Mouse (Mus musculus) left cerebral cortex, adult 11 months (tissue): ENCODE data around the gene Kcnd2.

Experiments used
- DNase-seq: peaks from one replicate; pipeline ENCODE4 v3.0.0; 2022; ENCODE audit warnings: low spot score

The Kcnd2 gene

DNA sequence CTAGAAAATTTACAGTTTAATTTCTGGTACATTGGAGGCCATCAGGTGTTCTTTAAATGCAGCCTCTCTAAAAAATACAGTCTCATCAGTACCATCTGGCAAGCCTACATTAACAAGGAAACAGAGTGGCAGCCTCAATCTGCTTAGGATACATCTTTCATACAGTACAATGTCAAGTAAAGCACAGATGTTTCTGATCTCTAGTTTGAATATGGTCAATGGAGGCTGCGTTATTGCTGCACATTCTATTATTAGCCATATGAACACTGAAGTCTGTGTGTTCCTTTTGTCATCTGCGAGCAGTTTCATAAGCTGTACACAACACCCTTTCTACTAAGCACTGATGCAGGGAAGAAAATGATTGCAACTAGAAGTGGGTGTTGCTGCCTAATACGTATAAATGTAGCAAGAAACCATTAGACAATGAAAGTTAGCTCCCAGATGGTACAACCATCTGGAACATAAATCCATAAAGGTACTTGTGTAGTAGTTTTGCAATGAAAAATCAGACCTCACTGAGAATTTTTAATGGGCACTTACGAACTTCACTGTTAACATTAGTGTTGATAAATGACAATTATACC, 209.0 kb downstream of the Kcnd2 start:
- DNase-seq: no peak

DNA sequence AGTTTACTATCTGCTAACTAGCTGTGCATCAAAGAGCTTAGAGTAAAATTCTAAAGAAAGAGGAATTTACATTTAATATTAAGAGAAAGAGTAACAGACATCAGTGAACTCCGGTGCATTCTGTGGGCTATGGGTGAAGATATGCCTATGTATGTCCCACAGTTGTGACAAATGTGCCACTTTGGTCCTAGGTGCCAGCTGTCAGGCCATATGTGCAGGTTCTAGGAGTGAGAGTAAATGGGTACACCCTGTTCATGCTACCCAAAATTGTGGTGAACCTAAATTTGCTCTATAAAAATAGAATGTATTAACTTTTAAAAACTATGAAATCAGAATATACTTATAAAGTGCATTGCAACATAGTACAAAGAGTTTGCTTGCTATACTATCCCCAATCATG, 215.8 kb downstream of the Kcnd2 start:
- no peak for DNase-seq

DNA sequence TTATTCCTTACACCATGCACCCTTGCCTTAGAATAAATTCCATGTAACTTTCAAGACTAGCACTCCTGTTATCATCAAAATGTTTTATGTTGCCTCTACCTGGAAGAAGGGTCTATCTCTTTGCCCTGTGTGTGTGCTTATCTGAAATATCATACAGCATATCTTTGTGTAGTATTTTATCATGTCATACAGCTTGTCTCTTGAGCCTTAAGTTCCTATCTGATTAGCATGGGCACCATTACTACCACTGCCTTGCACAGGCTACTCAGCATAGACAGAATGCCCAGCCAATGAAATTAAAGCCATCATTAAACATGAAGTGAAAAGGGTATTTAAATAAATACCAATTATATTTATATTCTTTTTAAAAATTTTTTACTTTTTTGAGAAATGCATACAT, 249.4 kb downstream of the Kcnd2 start:
- DNase-seq: no peak

DNA sequence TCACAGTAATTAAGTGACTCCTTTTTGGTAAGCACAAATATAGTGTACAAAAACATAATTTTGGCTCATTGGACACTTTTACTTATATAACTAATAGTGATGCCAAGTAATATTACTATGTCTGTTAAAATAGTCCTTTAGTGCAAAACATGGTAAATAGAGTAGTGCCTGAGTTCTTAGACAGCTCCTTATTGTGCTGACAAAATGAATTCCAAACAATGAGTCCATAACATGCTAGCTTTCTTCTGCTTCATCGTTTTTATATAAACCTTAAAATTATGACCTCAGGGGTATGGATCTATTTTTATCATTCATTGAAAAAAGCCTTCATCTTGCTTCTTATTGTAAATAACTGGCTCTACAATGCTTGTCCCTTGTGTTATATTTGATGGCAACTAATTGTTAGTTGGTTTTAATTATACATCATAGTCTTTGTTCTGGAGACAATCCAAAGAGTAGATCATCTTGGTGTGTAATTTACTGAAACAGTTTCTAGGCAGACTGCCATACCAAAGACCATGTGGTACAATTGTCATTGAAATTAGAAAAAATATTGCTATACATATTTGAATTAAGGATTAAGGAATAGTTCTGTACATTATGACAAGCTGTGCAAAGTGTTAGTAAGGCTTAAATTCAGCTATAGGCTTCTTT, 256.7 kb downstream of the Kcnd2 start:
- no peak for DNase-seq

DNA sequence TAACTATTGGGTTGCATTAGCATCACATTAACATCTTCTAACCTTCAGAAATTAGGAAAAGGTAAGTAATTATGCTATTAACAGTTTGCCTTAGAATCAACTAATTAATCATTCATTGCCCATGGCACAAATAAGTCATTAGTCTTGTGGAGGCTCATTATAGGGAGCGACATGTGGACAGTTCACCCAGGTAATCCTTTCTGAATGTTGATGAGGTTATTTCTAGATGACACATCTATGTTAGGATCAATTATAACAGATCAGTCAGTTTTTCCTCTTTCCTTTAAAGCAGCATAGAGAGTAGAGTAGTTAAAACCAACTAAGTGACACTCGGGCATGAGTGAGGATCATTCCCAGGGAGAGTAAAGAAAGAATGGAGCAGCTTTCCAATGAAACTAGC, 267.4 kb downstream of the Kcnd2 start:
- no peak for DNase-seq

DNA sequence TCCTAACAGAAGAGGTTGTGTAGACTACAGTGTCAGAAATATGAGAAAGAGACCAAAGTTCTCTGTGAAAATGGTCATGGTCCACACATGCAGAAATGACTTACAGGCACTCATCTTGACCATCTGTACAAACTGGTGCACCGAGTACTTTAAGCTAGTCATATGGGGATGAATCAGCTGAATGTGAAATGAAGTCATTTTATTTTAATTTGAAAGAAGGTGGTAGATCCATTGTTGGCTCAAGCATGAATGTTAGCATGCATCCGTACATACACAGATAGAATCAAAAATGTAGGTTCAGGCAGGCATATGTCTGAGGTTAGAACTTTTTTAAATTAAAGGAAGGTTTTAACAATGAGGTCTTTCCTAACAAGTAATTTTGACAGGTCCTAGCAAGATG, 273.2 kb downstream of the Kcnd2 start:
- no peak for DNase-seq

DNA sequence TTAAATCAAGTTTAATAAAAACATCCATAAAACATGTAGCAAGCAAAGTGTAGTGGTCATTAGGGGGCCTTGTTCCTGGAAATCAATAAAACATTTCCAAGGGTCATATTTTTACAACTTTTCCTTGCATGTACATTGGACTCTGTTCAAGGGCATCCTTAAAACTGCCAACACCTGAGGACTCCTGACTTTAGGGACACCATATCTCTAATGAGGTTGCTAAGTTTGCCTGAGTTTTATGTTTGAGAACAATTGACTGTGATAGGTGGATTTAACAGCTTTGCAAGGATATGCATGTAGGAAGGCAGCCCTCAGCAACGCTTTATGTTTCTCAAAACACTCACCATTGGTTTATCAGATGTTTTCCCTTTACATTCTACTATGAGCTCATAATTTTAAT, 287.6 kb downstream of the Kcnd2 start:
- DNase-seq: no peak

DNA sequence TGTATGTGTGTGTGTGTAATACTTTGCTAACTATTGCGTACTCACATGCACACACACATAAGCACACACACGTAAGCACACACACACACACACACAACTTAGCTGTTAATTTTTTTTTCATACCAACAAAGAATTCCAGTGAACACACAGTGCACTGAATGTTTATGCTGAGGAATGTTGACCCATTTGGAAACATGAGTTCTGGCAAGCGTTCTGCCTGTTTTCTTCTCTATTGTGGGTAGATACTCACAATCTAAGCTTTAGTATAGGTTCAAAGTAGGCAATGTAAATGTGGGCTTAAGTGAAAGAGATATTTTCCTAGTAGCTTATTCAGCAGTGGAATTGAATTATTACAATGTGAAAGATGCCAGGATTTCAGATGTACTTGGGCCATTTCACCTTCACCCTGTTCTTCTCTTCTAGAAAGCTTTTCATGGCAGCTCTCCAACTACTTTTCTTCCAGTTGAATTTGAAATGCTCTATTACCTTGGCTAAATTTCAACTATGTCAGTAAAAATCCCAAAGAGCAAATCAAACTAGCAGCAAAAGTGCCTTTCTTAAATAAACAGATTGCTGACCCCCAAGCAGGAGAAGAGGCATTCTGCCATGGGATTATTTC, 295.4 kb downstream of the Kcnd2 start:
- no peak for DNase-seq

DNA sequence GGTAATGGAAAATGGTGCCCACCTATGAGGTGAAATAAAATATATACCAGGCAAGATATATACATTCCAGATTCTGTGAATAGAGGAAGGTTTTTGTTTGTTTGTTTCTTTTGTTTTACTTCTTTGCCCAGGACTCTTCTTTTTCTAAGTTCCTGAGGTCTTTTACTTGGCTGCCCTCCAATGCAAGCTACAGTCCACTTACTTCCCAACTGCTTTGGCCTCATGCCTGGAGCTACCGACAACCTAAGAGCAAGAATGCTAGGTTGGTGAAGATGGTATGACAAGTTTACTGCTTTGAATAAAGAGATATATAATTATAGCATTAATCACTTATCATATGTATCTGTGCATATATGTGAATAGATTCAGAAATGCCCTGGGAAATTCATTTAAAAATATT, 305.0 kb downstream of the Kcnd2 start:
- no peak for DNase-seq

DNA sequence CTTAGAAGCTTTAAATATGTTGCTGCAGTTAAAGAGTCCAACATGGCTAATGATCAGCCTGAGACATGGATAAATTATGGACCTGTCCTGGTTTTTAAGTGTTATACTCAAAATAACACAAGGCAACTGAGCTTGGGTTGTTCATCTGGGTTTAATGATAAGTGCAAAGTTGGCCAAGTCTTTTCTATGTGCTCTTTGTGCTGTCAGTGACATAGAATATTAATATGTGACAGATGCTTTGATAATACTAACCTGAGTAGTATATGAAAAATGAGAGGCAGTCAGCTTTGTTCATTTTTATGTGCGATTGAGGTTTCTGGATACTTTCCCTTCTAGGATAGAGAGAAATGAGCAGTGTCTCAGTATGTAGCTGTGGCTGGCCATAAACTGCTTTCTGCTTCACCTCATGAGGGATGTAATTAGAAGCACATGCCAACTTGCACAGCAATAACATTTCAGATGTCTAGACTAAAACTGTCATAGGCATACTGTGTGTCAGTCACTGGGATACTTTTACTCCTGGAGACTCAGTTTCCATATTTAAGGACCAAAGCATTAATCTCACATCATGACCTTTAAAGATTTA, 312.3 kb downstream of the Kcnd2 start:
- DNase-seq: no peak

DNA sequence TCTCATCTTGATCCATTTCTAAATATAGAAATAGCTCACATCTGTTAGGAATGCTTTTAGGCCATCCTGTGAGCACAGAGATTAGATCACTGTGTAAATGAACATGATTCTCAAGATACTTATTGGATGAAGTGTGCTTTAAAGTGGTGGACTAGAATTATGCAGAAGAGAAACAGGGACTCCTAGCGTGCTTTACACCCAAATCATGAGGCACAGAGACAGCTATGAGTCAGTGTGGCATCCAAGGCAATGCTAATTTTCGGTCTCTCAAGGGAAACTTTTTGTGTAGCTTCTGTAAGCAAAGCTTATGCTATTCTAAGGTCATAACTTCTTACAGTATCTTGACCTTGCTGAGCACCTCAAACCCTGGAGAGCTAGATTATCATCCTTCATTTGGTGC, 318.7 kb downstream of the Kcnd2 start:
- DNase-seq: no peak

DNA sequence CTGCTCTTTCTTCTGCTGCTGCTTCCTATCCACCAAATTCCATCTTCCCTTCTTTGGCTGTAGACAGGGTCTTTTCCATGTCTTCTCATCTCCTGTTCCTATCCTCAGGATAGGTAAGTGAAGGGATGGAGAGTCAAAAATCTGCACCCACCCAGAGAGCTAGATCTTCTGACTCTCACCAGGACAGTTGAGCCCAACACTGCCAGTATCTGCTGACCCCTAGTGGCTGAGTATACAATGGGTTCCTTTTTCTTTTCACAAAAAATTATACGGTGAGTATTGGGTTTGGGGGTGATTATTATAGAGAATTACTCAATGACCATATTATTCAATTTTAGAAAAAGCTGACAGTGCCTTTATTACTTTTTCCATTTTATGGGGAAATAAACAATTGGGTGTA, 319.5 kb downstream of the Kcnd2 start:
- DNase-seq: no peak

DNA sequence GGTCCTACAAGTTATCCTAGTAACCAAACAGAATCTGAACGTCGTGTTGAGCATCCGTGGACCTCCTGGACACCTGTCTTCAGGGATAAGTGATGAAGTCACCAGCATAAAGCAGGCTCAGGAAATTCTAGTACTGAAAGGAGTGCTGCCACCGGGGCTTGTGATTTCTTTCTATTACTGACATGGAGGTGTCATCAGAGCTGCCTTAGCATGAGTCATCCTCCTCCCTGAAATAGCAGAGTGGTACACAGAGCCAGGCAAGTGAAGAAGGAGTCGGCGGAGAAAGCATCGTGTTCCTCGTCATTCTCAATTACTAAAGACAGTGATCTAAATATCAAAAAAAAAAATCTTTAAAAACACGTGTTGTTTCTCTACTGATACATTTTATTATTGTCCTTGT, 336.2 kb downstream of the Kcnd2 start:
- peak; percentile 55 for DNase-seq

DNA sequence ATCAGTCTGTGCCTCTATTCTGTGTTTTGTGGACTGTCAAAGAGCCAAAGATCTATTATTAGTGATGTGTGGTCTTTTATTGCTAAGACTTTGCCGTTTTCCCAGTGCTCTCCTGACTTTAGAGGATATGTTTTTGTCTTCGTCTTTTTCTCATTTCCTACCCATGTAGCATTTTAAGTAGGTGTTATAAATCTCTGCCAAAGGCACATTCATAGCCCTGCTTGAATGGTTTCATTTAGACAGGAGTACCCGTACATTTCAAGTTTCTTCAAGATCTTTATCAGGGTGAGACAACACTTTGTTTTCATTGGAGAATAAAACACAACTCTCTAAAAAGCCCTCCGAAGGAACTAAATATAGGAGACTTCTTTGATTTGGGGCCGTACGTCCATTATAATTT, 355.7 kb downstream of the Kcnd2 start:
- no peak for DNase-seq

DNA sequence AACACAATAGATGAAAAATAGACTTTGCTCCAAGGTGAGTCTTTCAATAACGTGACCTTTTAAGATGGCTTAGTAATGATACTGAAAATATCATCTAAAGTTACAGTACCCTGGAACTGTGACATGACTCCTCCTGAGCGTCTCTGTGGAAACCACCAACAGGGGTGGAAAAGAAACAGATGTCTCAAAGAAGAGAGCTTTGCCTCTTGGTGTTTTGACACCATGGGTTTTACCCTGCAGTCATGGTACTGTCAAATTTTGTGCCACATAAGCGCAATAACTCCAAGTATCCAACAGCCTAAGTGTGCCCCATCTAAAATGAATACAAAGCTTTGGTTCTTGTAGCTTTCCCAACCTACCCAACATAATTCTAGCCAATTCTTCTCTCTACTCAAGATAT, 374.9 kb downstream of the Kcnd2 start:
- DNase-seq: no peak

DNA sequence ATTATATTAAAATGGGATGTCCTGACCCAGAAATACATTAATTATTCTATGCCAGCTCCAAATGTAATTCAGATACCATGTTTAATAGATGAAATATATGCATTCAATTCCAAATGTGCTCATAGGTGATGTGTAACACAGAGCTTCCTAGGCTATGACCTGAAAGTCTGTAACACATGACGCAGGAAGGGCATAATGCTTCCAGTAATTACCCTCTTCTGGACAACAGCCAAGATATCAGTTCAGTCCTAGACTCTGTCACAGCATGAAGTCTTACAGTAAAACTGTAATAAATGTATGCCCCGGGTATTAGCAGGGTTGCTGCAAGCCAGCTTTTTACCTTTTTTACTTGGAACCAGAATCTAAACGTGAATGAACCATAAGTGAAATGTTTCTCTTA, 382.1 kb downstream of the Kcnd2 start:
- DNase-seq: no peak

DNA sequence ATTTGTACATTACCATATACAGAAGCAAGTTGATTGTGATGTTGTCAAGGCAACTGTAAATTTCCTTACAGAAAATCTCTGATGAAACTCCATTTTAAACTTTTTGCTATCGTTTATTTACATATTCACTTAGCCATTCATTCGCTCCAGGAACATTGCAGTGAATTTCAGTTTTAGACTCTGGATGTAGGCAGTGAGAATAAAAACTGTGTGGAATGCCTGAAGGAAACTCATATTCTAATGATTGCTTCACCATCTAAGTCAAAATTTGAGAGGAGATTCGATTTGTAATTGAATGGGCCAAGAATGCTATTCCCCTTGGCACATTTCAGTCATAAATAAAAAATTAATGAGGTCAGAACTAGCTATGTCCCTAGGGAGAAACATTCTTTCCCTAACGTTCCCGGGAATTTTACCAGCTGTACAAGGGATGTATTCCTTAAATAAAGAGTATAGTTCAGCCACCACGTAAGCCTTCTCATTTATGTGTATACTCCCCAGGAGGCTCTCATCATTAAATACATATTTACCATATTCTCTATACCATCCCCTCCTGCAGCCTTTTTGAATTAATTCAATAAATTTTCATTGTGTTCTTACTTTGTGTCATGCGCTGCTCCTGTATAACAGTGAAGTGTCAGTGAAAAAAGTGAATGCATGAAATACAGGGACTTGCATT, 394.2 kb downstream of the Kcnd2 start:
- DNase-seq: no peak

DNA sequence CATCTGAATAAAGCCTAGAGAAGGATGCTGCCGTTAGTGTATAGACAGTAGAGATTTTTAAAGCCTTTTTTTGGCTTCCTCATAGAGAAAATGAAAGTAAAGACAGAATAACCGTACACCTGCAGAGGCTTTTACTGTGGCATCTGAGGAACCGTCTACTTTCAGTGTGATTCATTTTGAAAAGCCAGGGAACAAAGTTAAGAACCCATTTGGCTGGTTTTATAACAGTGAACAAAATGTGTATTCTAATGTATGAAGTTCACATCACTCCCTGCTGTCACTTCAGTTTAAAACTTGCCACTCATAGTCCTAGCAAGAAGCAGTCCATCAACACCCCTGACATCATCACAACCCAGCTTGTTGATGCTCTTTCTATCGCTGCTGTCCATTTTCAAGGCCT, 414.7 kb downstream of the Kcnd2 start:
- DNase-seq: no peak

DNA sequence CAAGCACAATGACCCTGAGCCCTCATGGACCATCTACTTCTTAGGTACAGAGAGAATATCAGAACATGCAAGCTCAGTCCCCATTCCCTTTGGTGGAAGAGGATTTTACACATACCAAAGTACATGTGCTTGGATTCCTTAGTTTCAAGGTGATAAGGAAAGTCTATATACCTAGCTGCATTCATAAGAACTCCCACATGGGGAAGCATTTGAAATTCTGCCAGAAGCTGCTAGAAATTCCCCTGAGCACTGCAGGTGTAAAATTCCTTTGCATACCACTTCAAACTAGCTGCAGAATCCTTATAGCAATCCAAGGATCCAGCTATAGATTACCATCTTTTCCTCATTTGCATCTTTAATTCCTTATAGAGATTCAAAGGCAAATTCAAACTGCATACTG, 440.4 kb downstream of the Kcnd2 start:
- DNase-seq: no peak

DNA sequence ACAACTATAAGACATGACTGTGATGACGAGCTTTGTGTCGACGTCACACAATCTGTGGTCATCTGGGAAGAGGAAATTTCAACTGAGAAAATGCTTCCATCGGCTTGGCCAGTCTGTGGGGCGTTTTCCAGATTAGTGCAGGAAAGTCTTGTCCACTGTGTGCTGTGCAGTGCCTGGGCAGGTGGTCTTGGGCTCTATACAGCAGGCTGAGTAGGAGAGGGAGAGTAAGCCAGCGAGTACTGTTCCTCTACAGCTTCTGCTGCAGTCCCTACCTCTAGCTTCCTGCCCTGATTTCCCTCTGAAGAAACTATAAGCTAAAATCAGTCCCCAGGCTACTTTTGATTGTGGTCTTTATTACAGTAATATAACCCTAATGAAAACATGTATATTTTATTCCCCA, 448.8 kb downstream of the Kcnd2 start:
- DNase-seq: no peak

DNA sequence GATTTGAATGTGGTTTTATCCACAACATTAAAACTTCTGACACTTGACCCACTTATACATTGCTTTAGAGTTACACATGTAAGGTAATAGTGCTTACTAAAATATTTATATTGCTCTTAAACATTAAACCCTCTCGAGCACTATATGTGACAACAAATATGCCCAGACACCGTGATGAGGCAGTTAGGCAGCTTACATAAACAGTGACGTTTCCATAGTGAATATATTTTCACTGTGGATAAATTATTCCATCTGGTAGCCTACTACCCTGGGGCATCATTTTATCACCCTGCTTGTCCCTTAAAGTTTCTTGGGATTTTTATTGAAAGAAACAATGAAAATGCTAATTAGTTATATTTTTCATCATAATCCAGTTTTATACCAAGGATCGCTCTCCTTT, 449.3 kb downstream of the Kcnd2 start:
- no peak for DNase-seq

DNA sequence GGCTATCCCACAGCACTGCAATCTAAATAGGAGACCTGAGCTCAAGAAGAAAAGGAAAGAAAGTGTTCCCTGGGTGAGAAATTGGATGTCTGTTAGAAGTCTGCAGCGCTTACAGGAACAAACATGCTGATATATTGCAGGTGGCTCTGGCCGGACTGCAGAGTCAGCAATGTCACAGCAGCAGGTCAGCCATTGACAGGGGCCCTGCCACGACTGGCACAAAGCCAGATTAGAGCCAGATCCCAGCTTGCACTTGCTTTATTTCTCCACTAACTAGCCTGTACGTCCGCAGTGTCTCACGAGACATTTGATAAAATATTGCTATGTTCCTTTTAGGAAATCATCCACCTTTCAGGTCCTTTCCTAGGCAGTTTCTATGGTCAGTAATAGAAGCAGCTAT, 468.9 kb downstream of the Kcnd2 start:
- no peak for DNase-seq

DNA sequence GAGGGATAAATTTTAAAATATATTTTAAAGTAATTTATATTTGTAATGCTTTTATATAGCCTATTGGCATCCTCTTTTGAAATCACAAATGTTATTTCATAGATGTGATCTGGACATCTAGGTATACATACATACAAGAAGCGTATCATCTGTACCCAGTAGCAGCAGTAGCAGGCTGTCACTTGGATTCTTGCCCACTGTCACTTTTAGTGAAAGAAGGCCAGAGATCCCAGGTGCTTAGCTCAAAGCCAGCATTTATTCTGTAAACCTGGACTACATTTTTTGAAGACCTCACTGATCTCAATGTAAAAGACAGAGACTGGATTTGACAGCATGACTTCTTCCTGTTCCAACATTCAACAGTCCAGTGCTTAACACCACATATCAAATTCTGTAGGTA, 471.1 kb downstream of the Kcnd2 start:
- no peak for DNase-seq
